Mouse (Mus musculus): ENCODE measurements around the gene Chd2. TPM values are rescaled to one million over a fixed set of nuclear protein-coding genes. Genes with fewer than 3 reads are reported as not detected.
A peak's percentile ranks its signal among the peaks of the same experiment; 100 is the strongest.

The Chd2 gene
- total and polyA plus RNA-seq, 2 experiments from 2014 or later, result 34.4 to 43.8 TPM

DNA sequence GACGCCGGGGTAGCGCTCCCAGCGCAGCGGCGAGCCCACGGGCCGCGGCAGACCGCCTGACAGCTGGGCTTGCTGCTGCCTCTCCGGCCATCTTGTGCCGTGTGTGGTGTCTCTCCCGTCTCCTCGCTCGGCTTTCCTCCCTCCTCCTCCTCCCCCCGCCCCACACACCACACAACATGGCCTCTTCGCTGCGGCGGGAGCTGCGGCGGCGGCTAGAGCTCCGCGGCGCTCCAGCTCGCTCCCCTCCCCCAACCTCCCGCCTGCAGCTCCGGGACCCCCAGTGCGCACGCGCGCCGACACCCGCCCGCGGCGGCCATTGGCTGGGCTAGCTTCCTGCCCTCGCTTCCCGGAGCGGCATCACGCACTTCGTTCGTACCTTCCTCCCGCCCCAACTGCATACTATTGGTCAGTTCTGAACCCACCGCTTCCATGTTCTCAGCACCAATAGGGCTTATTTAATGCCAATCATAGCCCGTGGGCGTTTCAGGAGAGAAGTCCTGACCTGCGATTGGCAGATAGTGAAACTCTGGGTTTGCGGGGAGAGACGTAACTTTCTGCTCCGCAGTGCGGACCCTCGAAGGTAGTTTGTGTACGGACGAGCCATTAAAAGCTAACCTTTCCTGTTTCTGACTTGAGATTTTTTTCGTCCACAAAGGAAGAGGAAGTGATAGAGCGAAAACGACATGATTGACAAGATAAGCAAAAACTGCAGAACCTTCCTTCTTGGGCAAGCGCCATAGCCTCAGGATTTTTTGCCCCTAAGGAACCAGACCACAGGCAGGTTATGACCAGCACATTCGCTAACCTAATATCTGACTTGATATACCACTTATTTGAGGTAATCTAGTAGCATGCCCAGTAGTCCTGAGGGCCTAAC lies 16.9 kb upstream of the Chd2 start:
- ATAC-seq (ENCODE audit: low FRiP score), result peak; percentile 99
- peak overlapping the region; percentile 100 for H3K27ac ChIP-seq (ENCODE audit: low read depth, low read length)
- peak overlapping the region; percentile 100 for H3K9ac ChIP-seq (replicated peaks; ENCODE audit: low read length, poor library complexity, severe bottlenecking)
- H3K4me1 ChIP-seq (ENCODE audit: insufficient read depth, low read length), result peaks cover 5% of the 10 kb centered on the region; the same call in 1 of the 2 replicates
- WGBS, result under 1% methylated on average over 52 of the region's 60 CpGs
- H3K9me3 ChIP-seq (ENCODE audit: low read length), result no peaks in the 10 kb centered on the region
- peak overlapping the region; percentile 57 for H3K4me2 ChIP-seq (ENCODE audit: low read depth, low read length, poor library complexity, severe bottlenecking)
- DNase-seq (ENCODE audit: low spot score), result peak; percentile 100
- no peak for TF ChIP-seq CTCF (IDR thresholded peaks at IDR 0.05)
- H3K4me3 ChIP-seq (ENCODE audit: low read depth, low read length), result peak overlapping the region; percentile 100
- H3K36me3 ChIP-seq (ENCODE audit: insufficient read depth, low read length), result no peaks in the 10 kb centered on the region
- H3K27me3 ChIP-seq (ENCODE audit: insufficient read depth, low read length), result no peaks in the 10 kb centered on the region

DNA sequence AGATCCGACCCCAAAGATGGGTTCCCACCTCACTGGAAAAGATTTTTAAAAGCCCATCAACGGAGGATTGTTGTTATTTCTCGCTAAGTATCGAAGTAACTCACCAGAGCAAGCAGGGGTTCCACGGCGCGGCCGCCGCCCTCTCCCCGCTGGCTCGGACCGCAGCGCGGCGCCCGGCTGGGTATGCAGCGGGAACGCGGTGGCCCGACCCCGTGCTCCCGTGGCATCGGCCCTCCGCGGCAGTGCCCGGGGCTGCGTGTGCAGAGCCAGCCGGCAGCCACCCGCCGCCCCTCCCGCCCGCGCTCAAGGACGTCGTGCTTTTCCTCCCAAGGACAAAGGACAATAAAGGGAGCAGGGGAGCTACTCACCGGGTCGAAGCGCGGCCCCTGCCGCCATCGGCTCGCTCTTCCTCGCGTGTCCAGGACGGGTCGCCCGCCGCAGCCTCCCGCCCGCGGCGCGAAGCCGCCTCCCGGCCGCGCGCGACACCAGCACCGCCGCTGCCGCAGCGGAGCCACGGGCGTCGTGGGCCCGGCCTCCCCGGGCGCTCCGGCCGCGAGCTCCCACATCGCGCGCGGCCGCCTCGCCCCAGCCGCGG lies 16.1 kb upstream of the Chd2 start:
- no peak for DNase-seq (ENCODE audit: low spot score)
- Histone ChIP-seq H3K9ac (replicated peaks; ENCODE audit: low read length, poor library complexity, severe bottlenecking) (peak overlapping the region; percentile 100), H3K27ac (ENCODE audit: low read depth, low read length) (peak overlapping the region; percentile 100), H3K36me3 (ENCODE audit: insufficient read depth, low read length) (no peaks in the 10 kb centered on the region), H3K9me3 (ENCODE audit: low read length) (no peaks in the 10 kb centered on the region), H3K4me3 (ENCODE audit: low read depth, low read length) (peak overlapping the region; percentile 100), H3K4me2 (ENCODE audit: low read depth, low read length, poor library complexity, severe bottlenecking) (peak overlapping the region; percentile 15; the same call in 1 of the 2 replicates), H3K27me3 (ENCODE audit: insufficient read depth, low read length) (no peaks in the 10 kb centered on the region), H3K4me1 (ENCODE audit: insufficient read depth, low read length) (peaks cover 5% of the 10 kb centered on the region; the same call in 1 of the 2 replicates)
- TF ChIP-seq CTCF (IDR thresholded peaks at IDR 0.05), result no peak
- ATAC-seq (ENCODE audit: low FRiP score), result peak; percentile 24
- under 1% methylated on average over 69 of the region's 80 CpGs for WGBS

DNA sequence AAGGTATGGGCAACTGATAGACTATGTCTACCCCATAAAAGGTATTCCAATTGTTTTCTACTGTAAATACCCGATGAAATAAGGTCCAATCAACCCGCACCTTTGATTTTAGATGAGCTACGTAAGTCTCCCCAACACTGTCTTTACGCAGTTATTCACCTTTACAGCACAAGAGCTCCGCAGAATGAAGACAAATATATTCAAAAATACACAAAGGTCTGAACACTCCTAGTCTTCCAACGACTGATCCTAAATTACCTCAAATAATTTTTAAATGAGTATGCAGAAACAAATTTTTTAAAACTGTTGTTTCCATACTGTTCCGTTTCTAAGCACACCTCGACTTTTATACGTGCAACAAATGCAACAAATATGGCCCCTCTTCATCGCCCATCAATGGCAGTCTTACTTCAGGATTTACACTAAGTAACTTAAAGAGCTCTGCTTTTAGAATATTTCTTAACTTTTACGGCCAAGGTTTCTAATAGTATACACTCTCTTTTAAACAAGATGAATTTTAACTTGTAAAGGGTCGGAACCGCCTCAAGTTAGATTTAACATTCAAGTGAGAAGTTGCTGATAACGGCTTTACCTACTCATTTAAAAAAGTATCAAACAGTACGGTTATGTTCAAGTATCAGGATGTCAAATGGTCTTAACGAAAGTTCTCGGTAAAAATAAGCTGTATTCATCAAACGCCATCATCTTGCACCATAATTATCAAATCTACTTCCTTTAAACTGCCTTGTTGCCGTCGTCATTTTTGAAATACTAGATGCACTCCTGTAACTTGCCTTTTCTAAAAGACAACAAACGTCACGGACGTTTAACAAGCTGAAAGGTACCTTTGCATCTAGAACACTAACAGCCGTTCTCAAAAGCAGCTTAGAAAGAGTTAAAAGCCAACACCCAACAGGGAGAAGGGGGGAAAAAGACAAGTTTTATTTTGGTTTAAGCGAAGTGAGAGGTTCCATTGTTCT lies 15.3 kb upstream of the Chd2 start:
- ATAC-seq (ENCODE audit: low FRiP score) (no peak), DNase-seq (ENCODE audit: low spot score) (peak; percentile 72)
- H3K4me3 ChIP-seq (ENCODE audit: low read depth, low read length), result peak overlapping the region; percentile 100
- peak overlapping the region; percentile 100 for H3K27ac ChIP-seq (ENCODE audit: low read depth, low read length)
- H3K9ac ChIP-seq (replicated peaks; ENCODE audit: low read length, poor library complexity, severe bottlenecking), result peak overlapping the region; percentile 100
- no peaks in the 10 kb centered on the region for H3K27me3 ChIP-seq (ENCODE audit: insufficient read depth, low read length)
- H3K4me1 ChIP-seq (ENCODE audit: insufficient read depth, low read length), result peaks cover 5% of the 10 kb centered on the region; the same call in 1 of the 2 replicates
- TF ChIP-seq CTCF (IDR thresholded peaks at IDR 0.05), result no peak
- no peaks in the 10 kb centered on the region for H3K9me3 ChIP-seq (ENCODE audit: low read length)
- H3K4me2 ChIP-seq (ENCODE audit: low read depth, low read length, poor library complexity, severe bottlenecking), result peak overlapping the region; percentile 43
- under 1% methylated on average over 25 of the region's 25 CpGs for WGBS
- H3K36me3 ChIP-seq (ENCODE audit: insufficient read depth, low read length), result no peaks in the 10 kb centered on the region

DNA sequence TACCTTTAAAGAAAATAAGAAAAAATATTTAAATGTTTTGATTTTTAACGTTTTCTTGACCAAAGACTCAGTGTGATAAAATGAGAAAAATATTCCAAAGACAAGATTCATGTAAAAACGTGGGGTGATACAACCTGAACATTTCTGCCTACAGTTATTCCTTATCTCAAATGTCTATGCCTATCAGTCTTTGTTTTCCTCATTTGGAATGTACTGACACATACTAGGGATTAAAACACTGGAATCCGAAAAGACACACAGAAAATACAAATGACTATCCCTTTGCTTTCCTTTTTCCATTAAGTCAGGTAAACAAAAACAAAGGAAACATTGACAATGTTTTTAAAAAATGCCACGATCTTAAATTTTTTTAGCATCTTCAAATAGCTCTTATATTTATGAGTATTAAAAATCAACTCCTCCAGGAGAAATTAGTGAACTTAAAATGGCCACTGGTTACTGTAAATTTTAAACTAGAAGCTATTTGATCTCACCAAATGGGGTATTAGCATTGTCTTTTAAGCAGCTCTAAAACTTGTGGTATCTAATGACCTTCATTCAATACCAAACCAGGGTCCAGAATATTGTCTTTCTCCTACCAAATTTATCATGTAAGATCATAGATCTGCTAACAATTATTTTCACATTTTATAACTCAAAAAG lies 14.4 kb upstream of the Chd2 start:
- DNase-seq (ENCODE audit: low spot score) (no peak), ATAC-seq (ENCODE audit: low FRiP score) (no peak)
- H3K4me1 ChIP-seq (ENCODE audit: insufficient read depth, low read length), result peaks cover 5% of the 10 kb centered on the region; the same call in 1 of the 2 replicates
- no peaks in the 10 kb centered on the region for H3K36me3 ChIP-seq (ENCODE audit: insufficient read depth, low read length)
- no peak for TF ChIP-seq CTCF (IDR thresholded peaks at IDR 0.05)
- peak overlapping the region; percentile 100 for H3K27ac ChIP-seq (ENCODE audit: low read depth, low read length)
- H3K4me2 ChIP-seq (ENCODE audit: low read depth, low read length, poor library complexity, severe bottlenecking), result peak overlapping the region; percentile 43
- H3K9ac ChIP-seq (replicated peaks; ENCODE audit: low read length, poor library complexity, severe bottlenecking), result peak overlapping the region; percentile 100
- no peaks in the 10 kb centered on the region for H3K27me3 ChIP-seq (ENCODE audit: insufficient read depth, low read length)
- 7% methylated on average over 4 of the region's 4 CpGs for WGBS
- no peaks in the 10 kb centered on the region for H3K9me3 ChIP-seq (ENCODE audit: low read length)
- peak overlapping the region; percentile 100 for H3K4me3 ChIP-seq (ENCODE audit: low read depth, low read length)

DNA sequence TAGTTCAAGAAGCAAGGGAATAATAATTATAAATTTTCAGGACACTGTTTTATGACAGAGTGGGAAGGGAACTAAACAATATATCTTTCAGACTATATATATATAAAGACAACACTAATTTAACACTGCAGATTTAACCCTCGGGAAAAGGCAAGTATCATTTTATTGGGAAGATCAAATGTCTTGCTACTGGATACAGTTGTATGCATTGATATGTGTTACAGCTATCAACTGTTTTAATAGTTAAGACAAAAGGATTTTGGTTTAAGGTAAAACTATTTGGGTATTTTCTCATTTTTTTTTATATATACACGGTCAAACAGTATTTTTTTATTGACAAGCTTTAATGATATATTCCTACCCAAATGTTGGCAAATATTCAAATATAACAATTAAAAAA lies 13.2 kb upstream of the Chd2 start:
- H3K27me3 ChIP-seq (ENCODE audit: insufficient read depth, low read length), result no peaks in the 10 kb centered on the region

More for the DNA sequence above, 13.2 kb upstream of the Chd2 start:
- 22% methylated on average over 2 of the region's 2 CpGs for WGBS
- peaks cover 5% of the 10 kb centered on the region; the same call in 1 of the 2 replicates for H3K4me1 ChIP-seq (ENCODE audit: insufficient read depth, low read length)
- no peak for DNase-seq (ENCODE audit: low spot score)
- no peaks in the 10 kb centered on the region for H3K9me3 ChIP-seq (ENCODE audit: low read length)
- H3K4me2 ChIP-seq (ENCODE audit: low read depth, low read length, poor library complexity, severe bottlenecking), result peak overlapping the region; percentile 38; the same call in 1 of the 2 replicates
- no peak overlapping the region for H3K4me3 ChIP-seq (ENCODE audit: low read depth, low read length)
- no peak overlapping the region for H3K27ac ChIP-seq (ENCODE audit: low read depth, low read length)
- H3K9ac ChIP-seq (replicated peaks; ENCODE audit: low read length, poor library complexity, severe bottlenecking), result no peak overlapping the region
- no peak for TF ChIP-seq CTCF (IDR thresholded peaks at IDR 0.05)
- no peak for ATAC-seq (ENCODE audit: low FRiP score)
- H3K36me3 ChIP-seq (ENCODE audit: insufficient read depth, low read length), result no peaks in the 10 kb centered on the region
